Mouse (Mus musculus): Measurements from ENCODE around the gene Syde2. TPM values are rescaled to one million over a fixed set of nuclear protein-coding genes. Genes with fewer than 3 reads are reported as not detected.

The Syde2 gene
- polyA plus RNA-seq, 1 experiment from 2014 or later = 3.1 TPM

DNA sequence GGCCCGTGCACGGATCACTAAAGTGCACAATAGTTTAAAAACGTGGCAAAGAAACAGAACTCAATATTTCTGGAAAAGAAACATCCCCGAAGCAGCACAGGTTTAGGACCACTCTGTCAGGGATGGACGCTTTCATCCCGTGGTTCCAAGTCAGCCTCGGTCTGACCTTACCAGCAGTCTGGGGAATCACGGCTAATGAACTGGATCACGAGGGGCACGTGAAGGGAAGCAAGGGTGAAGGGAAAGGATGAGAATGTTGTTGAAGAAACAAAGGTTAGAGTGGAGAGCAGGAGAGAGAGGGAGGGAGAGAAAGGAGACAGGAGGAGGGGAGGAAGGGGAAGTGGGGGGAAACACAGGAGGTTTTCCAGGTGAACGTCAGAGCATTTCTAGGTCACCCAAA, 58.4 kb downstream of the Syde2 start:
- Histone ChIP-seq H3K4me1 (ENCODE audit: control insufficient read depth, insufficient read depth, low read length) (0 out of 2 replicates have a peak, but pooled peaks cover 3% of the 10 kb centered on the region), H3K4me3 (ENCODE audit: low read depth, low read length) (no peak overlapping the region), H3K9me3 (ENCODE audit: control insufficient read depth, low read depth, low read length) (no peaks in the 10 kb centered on the region), H3K4me2 (replicated peaks; ENCODE audit: low read depth, low read length) (no peak overlapping the region), H3K27me3 (ENCODE audit: control insufficient read depth, insufficient read depth, low read length) (no peaks in the 10 kb centered on the region), H3K27ac (ENCODE audit: low read length) (no peak overlapping the region), H3K9ac (replicated peaks; ENCODE audit: low read depth, low read length) (no peak overlapping the region), H3K36me3 (ENCODE audit: control insufficient read depth, insufficient read depth, low read length) (no peaks in the 10 kb centered on the region)
- WGBS = 86% methylated on average over 11 of the region's 11 CpGs
- no peak for ATAC-seq (ENCODE audit: insufficient number of reproducible peaks, insufficient read depth, low FRiP score, low read depth)

DNA sequence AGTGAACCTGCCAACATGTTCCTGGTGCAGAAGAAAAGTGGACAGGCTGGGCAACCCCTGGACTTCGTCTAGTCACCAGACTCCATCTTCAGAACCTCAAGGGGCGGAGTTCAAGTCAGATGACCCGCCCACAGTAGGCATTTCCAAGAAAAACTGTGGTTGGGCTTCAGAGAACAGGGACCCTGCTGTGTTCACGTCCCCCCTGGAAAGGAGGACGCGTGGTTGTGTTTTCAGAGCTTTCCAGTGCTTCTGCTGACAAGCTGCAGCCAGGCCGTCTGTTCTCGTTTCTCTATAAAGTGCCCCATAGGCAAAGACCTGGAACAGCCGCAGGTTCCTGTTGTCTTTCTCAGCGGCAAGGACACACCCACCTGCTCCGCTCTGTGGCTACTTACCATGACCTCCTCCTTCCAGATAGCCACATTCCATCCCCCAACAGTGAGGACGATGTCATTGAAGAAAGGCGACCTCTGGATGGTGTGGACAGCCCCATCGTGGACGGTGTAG, 60.1 kb downstream of the Syde2 start:
- ATAC-seq (ENCODE audit: insufficient number of reproducible peaks, insufficient read depth, low FRiP score, low read depth) = peak; percentile 49; the same call in 1 of the 2 replicates
- Histone ChIP-seq H3K9me3 (ENCODE audit: control insufficient read depth, low read depth, low read length) (no peaks in the 10 kb centered on the region), H3K36me3 (ENCODE audit: control insufficient read depth, insufficient read depth, low read length) (no peaks in the 10 kb centered on the region), H3K4me2 (replicated peaks; ENCODE audit: low read depth, low read length) (peak overlapping the region; percentile 13; the same call in 1 of the 2 replicates), H3K9ac (replicated peaks; ENCODE audit: low read depth, low read length) (no peak overlapping the region), H3K27ac (ENCODE audit: low read length) (no peak overlapping the region), H3K4me3 (ENCODE audit: low read depth, low read length) (0 out of 2 replicates have a peak overlapping the region, but pooled peaks have one; percentile 1), H3K4me1 (ENCODE audit: control insufficient read depth, insufficient read depth, low read length) (0 out of 2 replicates have a peak, but pooled peaks cover 5% of the 10 kb centered on the region), H3K27me3 (ENCODE audit: control insufficient read depth, insufficient read depth, low read length) (no peaks in the 10 kb centered on the region)
- WGBS = 22% methylated on average over 15 of the region's 15 CpGs

DNA sequence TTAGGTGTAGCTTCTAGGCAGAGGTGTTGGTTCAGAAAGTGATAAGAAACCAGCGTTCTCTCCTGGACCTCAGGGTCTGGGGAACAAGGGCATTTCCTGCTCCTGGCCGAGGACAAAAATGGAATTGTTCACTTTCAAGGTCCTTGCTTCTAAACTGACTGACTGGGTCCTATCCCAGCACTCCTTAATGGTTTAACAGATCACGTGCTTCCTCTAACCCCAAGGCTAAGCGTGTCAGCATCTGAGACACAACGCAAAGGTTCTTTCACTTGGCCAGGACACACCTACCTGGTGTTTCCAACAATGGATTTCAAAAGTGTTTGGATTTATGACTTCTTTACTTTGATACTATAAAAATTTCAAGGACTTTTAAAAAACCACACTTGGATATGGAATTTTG, 62.3 kb downstream of the Syde2 start:
- Histone ChIP-seq H3K4me3 (ENCODE audit: low read depth, low read length) (no peak overlapping the region), H3K9me3 (ENCODE audit: control insufficient read depth, low read depth, low read length) (no peaks in the 10 kb centered on the region), H3K36me3 (ENCODE audit: control insufficient read depth, insufficient read depth, low read length) (no peaks in the 10 kb centered on the region), H3K4me1 (ENCODE audit: control insufficient read depth, insufficient read depth, low read length) (0 out of 2 replicates have a peak, but pooled peaks cover 5% of the 10 kb centered on the region), H3K4me2 (replicated peaks; ENCODE audit: low read depth, low read length) (no peak overlapping the region), H3K27me3 (ENCODE audit: control insufficient read depth, insufficient read depth, low read length) (no peaks in the 10 kb centered on the region), H3K27ac (ENCODE audit: low read length) (no peak overlapping the region), H3K9ac (replicated peaks; ENCODE audit: low read depth, low read length) (no peak overlapping the region)
- ATAC-seq (ENCODE audit: insufficient number of reproducible peaks, insufficient read depth, low FRiP score, low read depth) = no peak
- 74% methylated on average over 5 of the region's 5 CpGs for WGBS

DNA sequence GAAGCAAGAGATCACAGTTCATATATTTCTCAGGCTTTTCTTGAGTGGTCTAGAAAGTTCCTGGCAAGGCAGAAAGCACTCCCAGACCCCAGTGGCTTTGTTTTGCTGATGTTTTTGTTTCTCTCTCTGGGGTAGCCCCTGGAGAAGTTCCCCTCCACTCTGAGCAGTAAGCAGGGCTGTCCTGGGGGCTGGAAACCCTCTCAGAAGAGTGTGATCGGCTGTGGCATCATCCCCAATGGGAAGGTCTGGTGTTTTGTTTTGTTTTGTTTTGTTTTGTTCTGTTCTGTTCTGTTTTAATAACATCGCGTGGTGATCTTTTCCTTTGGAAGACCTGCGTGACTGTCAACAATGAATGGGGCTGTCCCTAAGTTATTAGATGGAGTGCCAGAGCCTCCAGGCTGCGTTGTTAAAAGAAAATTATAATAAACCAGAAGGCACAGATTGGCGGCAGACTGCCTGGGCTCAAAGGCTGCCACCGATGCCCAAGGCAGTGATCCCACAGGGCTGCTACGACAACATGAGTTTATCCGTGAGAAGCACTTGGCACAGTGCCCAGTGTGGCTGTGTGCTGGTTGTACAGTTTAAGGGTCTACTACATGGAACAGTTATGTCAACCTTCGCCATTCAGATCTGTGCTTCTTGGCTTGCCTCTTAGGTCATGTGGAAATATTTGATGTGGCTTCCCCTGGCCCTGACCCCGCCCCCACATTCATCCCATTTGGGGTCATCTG, 63.8 kb downstream of the Syde2 start:
- H3K4me1 ChIP-seq (ENCODE audit: control insufficient read depth, insufficient read depth, low read length) = 0 out of 2 replicates have a peak, but pooled peaks cover 5% of the 10 kb centered on the region
- H3K27me3 ChIP-seq (ENCODE audit: control insufficient read depth, insufficient read depth, low read length) = no peaks in the 10 kb centered on the region
- no peak overlapping the region for H3K27ac ChIP-seq (ENCODE audit: low read length)
- no peak overlapping the region for H3K4me3 ChIP-seq (ENCODE audit: low read depth, low read length)
- H3K9ac ChIP-seq (replicated peaks; ENCODE audit: low read depth, low read length) = no peak overlapping the region
- no peak overlapping the region for H3K4me2 ChIP-seq (replicated peaks; ENCODE audit: low read depth, low read length)
- no peaks in the 10 kb centered on the region for H3K9me3 ChIP-seq (ENCODE audit: control insufficient read depth, low read depth, low read length)
- no peaks in the 10 kb centered on the region for H3K36me3 ChIP-seq (ENCODE audit: control insufficient read depth, insufficient read depth, low read length)
- WGBS = 60% methylated on average over 11 of the region's 11 CpGs
- ATAC-seq (ENCODE audit: insufficient number of reproducible peaks, insufficient read depth, low FRiP score, low read depth) = no peak

DNA sequence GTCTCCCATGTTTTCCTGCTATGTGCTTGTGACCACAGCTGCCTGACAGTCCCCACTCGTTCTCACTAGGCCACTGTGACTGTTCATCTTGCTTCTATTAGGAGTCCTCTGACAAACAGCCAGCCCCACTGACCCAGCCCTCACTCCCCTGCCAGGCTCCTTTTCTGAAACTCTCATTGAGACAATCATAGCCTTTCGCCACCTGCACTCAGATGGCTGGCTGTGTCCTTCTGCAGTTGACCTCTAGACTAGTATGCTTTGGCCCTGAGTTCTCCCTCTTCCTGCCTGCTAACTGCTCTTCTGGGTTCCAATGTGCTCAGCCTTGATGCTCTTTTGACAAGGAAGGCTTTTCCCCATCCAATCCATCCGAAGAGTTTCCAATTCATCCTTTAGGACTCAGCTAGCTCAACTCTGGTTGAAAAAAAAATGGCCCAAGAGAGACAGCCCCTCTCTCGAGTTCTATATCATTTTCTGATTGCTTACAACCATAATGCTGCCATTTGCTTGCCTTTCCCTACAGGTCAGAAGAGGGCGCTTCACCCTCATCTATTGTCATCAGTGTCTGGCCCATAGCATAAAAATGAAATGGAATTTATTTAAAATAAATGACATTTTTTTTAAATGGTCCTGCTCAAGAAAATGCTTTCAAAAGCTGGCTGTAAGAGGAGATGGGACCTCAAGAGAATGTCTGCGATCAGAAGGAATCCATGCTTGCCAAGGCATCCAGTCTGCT, 65.6 kb downstream of the Syde2 start:
- H3K27me3 ChIP-seq (ENCODE audit: control insufficient read depth, insufficient read depth, low read length) = no peaks in the 10 kb centered on the region
- no peak for ATAC-seq (ENCODE audit: insufficient number of reproducible peaks, insufficient read depth, low FRiP score, low read depth)
- H3K4me1 ChIP-seq (ENCODE audit: control insufficient read depth, insufficient read depth, low read length) = 0 out of 2 replicates have a peak, but pooled peaks cover 2% of the 10 kb centered on the region
- H3K36me3 ChIP-seq (ENCODE audit: control insufficient read depth, insufficient read depth, low read length) = no peaks in the 10 kb centered on the region
- no peak overlapping the region for H3K4me3 ChIP-seq (ENCODE audit: low read depth, low read length)
- no peak overlapping the region for H3K9ac ChIP-seq (replicated peaks; ENCODE audit: low read depth, low read length)
- no peak overlapping the region for H3K27ac ChIP-seq (ENCODE audit: low read length)
- WGBS = 60% methylated on average over 6 of the region's 6 CpGs
- no peak overlapping the region for H3K4me2 ChIP-seq (replicated peaks; ENCODE audit: low read depth, low read length)
- H3K9me3 ChIP-seq (ENCODE audit: control insufficient read depth, low read depth, low read length) = no peaks in the 10 kb centered on the region

DNA sequence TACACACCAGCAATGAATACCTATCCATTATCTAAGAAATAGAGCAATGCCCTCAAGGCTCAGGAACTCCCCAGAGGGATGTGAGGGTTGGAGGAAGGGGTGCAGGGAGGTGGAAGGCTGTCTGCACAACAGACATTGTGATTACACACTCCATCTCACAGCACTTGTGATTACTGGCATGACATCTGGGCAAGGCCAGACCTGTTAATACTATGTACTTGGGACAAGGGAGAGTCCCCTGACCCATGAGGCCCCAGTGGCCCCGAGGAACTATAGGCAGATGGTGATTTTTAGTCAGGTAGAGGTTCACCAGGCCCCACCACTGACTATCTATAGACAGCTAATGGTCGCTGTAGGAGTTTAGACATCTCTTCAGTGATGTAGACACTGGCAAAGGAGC, 66.2 kb downstream of the Syde2 start:
- 75% methylated on average over 2 of the region's 2 CpGs for WGBS
- no peak overlapping the region for H3K4me2 ChIP-seq (replicated peaks; ENCODE audit: low read depth, low read length)
- no peaks in the 10 kb centered on the region for H3K9me3 ChIP-seq (ENCODE audit: control insufficient read depth, low read depth, low read length)
- no peak overlapping the region for H3K4me3 ChIP-seq (ENCODE audit: low read depth, low read length)
- ATAC-seq (ENCODE audit: insufficient number of reproducible peaks, insufficient read depth, low FRiP score, low read depth) = no peak
- no peak overlapping the region for H3K27ac ChIP-seq (ENCODE audit: low read length)
- H3K9ac ChIP-seq (replicated peaks; ENCODE audit: low read depth, low read length) = no peak overlapping the region
- no peaks in the 10 kb centered on the region for H3K27me3 ChIP-seq (ENCODE audit: control insufficient read depth, insufficient read depth, low read length)
- no peaks in the 10 kb centered on the region for H3K36me3 ChIP-seq (ENCODE audit: control insufficient read depth, insufficient read depth, low read length)
- 0 out of 2 replicates have a peak, but pooled peaks cover 2% of the 10 kb centered on the region for H3K4me1 ChIP-seq (ENCODE audit: control insufficient read depth, insufficient read depth, low read length)

DNA sequence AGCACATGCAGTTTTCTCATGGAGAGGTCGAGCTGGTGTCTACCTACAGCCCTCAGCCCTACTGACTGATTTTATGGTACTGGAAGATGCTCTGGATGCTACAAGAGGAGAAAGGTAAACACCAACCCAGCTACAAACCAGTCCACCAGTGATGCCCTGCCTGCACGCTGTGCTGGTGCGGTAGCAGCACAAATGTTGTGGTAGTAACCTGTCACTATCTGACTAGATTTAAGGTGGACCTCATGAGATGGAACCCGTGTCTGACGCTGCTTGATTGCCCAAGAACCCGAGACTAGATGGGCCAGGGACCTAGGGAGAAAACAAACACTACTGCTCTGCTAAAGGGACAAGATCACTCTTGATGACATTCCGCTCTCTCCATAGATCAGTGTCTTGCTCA, 69.5 kb downstream of the Syde2 start:
- no peak overlapping the region for H3K9ac ChIP-seq (replicated peaks; ENCODE audit: low read depth, low read length)
- no peak overlapping the region for H3K27ac ChIP-seq (ENCODE audit: low read length)
- H3K4me1 ChIP-seq (ENCODE audit: control insufficient read depth, insufficient read depth, low read length) = no peaks in the 10 kb centered on the region
- no peaks in the 10 kb centered on the region for H3K36me3 ChIP-seq (ENCODE audit: control insufficient read depth, insufficient read depth, low read length)
- no peak for ATAC-seq (ENCODE audit: insufficient number of reproducible peaks, insufficient read depth, low FRiP score, low read depth)
- H3K9me3 ChIP-seq (ENCODE audit: control insufficient read depth, low read depth, low read length) = no peaks in the 10 kb centered on the region
- no peak overlapping the region for H3K4me2 ChIP-seq (replicated peaks; ENCODE audit: low read depth, low read length)
- WGBS = 66% methylated on average over 7 of the region's 7 CpGs
- no peak overlapping the region for H3K4me3 ChIP-seq (ENCODE audit: low read depth, low read length)
- no peaks in the 10 kb centered on the region for H3K27me3 ChIP-seq (ENCODE audit: control insufficient read depth, insufficient read depth, low read length)

DNA sequence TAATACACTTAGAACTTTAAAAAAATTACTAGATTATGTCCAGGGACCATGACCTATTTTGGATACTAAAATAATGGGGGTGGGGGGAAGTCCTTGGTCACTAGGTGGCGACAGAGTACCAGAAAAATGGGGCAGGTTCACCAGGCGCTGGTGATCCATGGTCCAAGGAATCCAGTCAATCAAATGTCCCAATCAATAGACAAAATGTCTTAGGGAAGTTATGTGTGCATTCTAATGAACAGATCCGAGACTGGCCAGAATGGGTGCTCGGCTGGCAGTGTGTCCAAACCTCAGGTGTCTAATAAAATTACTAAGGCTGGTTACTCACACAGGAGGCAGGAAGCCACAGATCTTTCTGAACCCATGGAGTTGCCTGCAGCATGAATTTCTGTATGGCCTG, 70.6 kb downstream of the Syde2 start:
- Histone ChIP-seq H3K27ac (ENCODE audit: low read length) (no peak overlapping the region), H3K9ac (replicated peaks; ENCODE audit: low read depth, low read length) (no peak overlapping the region), H3K27me3 (ENCODE audit: control insufficient read depth, insufficient read depth, low read length) (no peaks in the 10 kb centered on the region), H3K4me1 (ENCODE audit: control insufficient read depth, insufficient read depth, low read length) (no peaks in the 10 kb centered on the region), H3K36me3 (ENCODE audit: control insufficient read depth, insufficient read depth, low read length) (no peaks in the 10 kb centered on the region), H3K4me3 (ENCODE audit: low read depth, low read length) (no peak overlapping the region), H3K9me3 (ENCODE audit: control insufficient read depth, low read depth, low read length) (no peaks in the 10 kb centered on the region), H3K4me2 (replicated peaks; ENCODE audit: low read depth, low read length) (no peak overlapping the region)
- ATAC-seq (ENCODE audit: insufficient number of reproducible peaks, insufficient read depth, low FRiP score, low read depth) = no peak
- 14% methylated on average over 4 of the region's 4 CpGs for WGBS
